Mouse (Mus musculus): ENCODE measurements around the gene Jam3. TPM values are rescaled to one million over a fixed set of nuclear protein-coding genes. Genes with fewer than 3 reads are reported as not detected.

Gene Jam3
- not detected for total RNA-seq (2023)

GRCm38 (mm10) chr9:27154763-27155530, at the start of gene Jam3:
TSS of gene Jam3 (minus strand) at chr9:27155421.

Other genes starting within 250 kb of the Jam3 start
- gene Gm1110, start 232.3 kb downstream of the Jam3 start, total RNA-seq (2023) = not detected
- 22.3 TPM for gene Acad8, start 155.9 kb downstream of the Jam3 start, total RNA-seq (2023)
- gene Thyn1, start 155.7 kb downstream of the Jam3 start, total RNA-seq (2023) = 22.6 TPM
- 34.6 TPM for gene Vps26b, start 125.4 kb downstream of the Jam3 start, total RNA-seq (2023)
- gene Ncapd3, start 125.2 kb downstream of the Jam3 start, total RNA-seq (2023) = 56.8 TPM
- not detected for gene Igsf9b, start 143.8 kb upstream of the Jam3 start, total RNA-seq (2023)
- not detected for gene Spata19, start 241.4 kb upstream of the Jam3 start, total RNA-seq (2023)

Data from CD4-positive naive resting alpha-beta T cell, adult 76 days (primary cell).